Mouse (Mus musculus): ENCODE measurements at regions not wholly inside any gene's neighbourhood (a gene's known extent, or its start where the extent isn't known, plus 50 kb on each side); places are given as distances from the start of the nearest gene placed in this dataset.

DNA sequence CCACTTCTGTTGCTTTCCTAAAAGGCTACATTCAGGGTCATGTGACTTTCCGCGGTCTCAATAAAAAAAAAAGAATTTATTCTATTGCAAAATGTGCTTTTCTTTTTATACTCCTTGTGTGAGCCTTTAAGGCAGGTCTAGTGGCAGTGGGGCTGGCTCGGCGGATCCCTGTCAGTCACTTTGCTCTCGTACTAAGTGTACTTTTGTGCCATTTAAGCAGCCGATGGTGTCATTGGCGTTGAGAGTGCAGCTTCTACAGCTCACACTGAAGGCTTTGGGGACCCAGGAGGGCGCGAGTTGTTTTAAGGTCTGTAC is 313.1 kb downstream of the Mtx2 start:
- no peaks in the 10 kb centered on the region for H3K9me3 ChIP-seq (ENCODE audit: control insufficient read depth, low read length)
- TF ChIP-seq EP300 (optimal IDR thresholded peaks at IDR 0.05), result no peak
- TF ChIP-seq CTCF (IDR thresholded peaks at IDR 0.05; ENCODE audit: low read depth), result no peak
- H3K27ac ChIP-seq (replicated peaks), result no peak overlapping the region
- no peak for DNase-seq (ENCODE audit: low spot score)
- no peak overlapping the region for H3K4me2 ChIP-seq (replicated peaks; ENCODE audit: low read depth)
- H3K27me3 ChIP-seq (ENCODE audit: control insufficient read depth, insufficient read depth, low read length), result peaks cover 14% of the 10 kb centered on the region; the same call in 1 of the 2 replicates
- H3K4me3 ChIP-seq (ENCODE audit: low read depth, low read length), result no peak overlapping the region
- peaks cover 6% of the 10 kb centered on the region; the same call in 1 of the 2 replicates for H3K4me1 ChIP-seq (replicated peaks; ENCODE audit: control insufficient read depth, insufficient read depth)
- no peak overlapping the region for H3K9ac ChIP-seq (ENCODE audit: low read length)
- no peaks in the 10 kb centered on the region for H3K36me3 ChIP-seq (ENCODE audit: control insufficient read depth, insufficient read depth, low read length)
- no peak for ATAC-seq (ENCODE audit: low FRiP score, low TSS enrichment)
- WGBS, result 39% methylated on average over 9 of the region's 9 CpGs

DNA sequence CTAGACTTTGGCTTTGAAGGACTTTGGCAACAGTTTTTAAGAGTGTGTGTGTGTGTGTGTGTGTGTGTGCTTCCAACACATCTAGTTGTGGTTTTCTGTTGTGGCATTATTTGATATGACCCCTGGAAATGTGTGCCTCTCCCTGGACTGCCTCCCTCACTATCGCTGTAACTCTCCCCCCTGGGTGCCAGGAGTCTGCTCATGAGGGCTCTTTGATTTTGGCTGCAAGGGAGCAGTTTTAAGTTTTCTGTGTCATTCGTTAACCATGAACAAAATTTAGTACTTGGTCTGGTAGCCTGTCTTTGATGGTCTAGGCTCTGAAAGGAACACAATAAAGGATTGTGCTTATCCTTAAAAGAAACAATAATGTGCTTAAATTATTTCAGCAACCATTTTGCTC is 313.9 kb downstream of the Mtx2 start:
- Histone ChIP-seq H3K27me3 (ENCODE audit: control insufficient read depth, insufficient read depth, low read length) (peaks cover 14% of the 10 kb centered on the region; the same call in 1 of the 2 replicates), H3K4me3 (ENCODE audit: low read depth, low read length) (no peak overlapping the region), H3K9ac (ENCODE audit: low read length) (no peak overlapping the region), H3K27ac (replicated peaks) (no peak overlapping the region), H3K4me2 (replicated peaks; ENCODE audit: low read depth) (no peak overlapping the region), H3K4me1 (replicated peaks; ENCODE audit: control insufficient read depth, insufficient read depth) (peaks cover 6% of the 10 kb centered on the region; the same call in 1 of the 2 replicates), H3K36me3 (ENCODE audit: control insufficient read depth, insufficient read depth, low read length) (no peaks in the 10 kb centered on the region), H3K9me3 (ENCODE audit: control insufficient read depth, low read length) (no peaks in the 10 kb centered on the region)
- TF ChIP-seq EP300 (optimal IDR thresholded peaks at IDR 0.05), result no peak
- ATAC-seq (ENCODE audit: low FRiP score, low TSS enrichment) (no peak), DNase-seq (ENCODE audit: low spot score) (no peak)
- WGBS, result 68% methylated on average over 2 of the region's 2 CpGs

GRCm38 (mm10) chr2:75142675-75143074 is 317.1 kb downstream of the Mtx2 start:
- WGBS, result 45% methylated on average over 2 of the region's 2 CpGs
- Histone ChIP-seq H3K4me2 (replicated peaks; ENCODE audit: low read depth) (no peak overlapping the region), H3K4me3 (ENCODE audit: low read depth, low read length) (no peak overlapping the region), H3K9ac (ENCODE audit: low read length) (no peak overlapping the region), H3K27ac (replicated peaks) (no peak overlapping the region), H3K36me3 (ENCODE audit: control insufficient read depth, insufficient read depth, low read length) (no peaks in the 10 kb centered on the region), H3K4me1 (replicated peaks; ENCODE audit: control insufficient read depth, insufficient read depth) (peaks cover under 1% of the 10 kb centered on the region; the same call in 1 of the 2 replicates), H3K9me3 (ENCODE audit: control insufficient read depth, low read length) (no peaks in the 10 kb centered on the region), H3K27me3 (ENCODE audit: control insufficient read depth, insufficient read depth, low read length) (peaks cover 10% of the 10 kb centered on the region; the same call in 1 of the 2 replicates)
- DNase-seq (ENCODE audit: low spot score), result no peak
- no peak for ATAC-seq (ENCODE audit: low FRiP score, low TSS enrichment)
- no peak for TF ChIP-seq CTCF (IDR thresholded peaks at IDR 0.05; ENCODE audit: low read depth)
- no peak for TF ChIP-seq EP300 (optimal IDR thresholded peaks at IDR 0.05)

- H3K36me3 ChIP-seq (ENCODE audit: control insufficient read depth, insufficient read depth, low read length), result no peaks in the 10 kb centered on the region
- H3K4me3 ChIP-seq (ENCODE audit: low read depth, low read length), result no peak overlapping the region
- DNase-seq (ENCODE audit: low spot score) (no peak), ATAC-seq (ENCODE audit: low FRiP score, low TSS enrichment) (no peak)
- 78% methylated on average over 12 of the region's 12 CpGs for WGBS
- no peaks in the 10 kb centered on the region for H3K4me1 ChIP-seq (replicated peaks; ENCODE audit: control insufficient read depth, insufficient read depth)
- no peaks in the 10 kb centered on the region for H3K27me3 ChIP-seq (ENCODE audit: control insufficient read depth, insufficient read depth, low read length)
- TF ChIP-seq EP300 (optimal IDR thresholded peaks at IDR 0.05), result no peak
- TF ChIP-seq CTCF (IDR thresholded peaks at IDR 0.05; ENCODE audit: low read depth), result no peak
- H3K9ac ChIP-seq (ENCODE audit: low read length), result no peak overlapping the region
- H3K4me2 ChIP-seq (replicated peaks; ENCODE audit: low read depth), result no peak overlapping the region
- H3K27ac ChIP-seq (replicated peaks), result no peak overlapping the region
- no peaks in the 10 kb centered on the region for H3K9me3 ChIP-seq (ENCODE audit: control insufficient read depth, low read length)
These were observed 319.3 kb downstream of the Mtx2 start for GRCm38 (mm10) chr2:75144861-75145260.

DNA sequence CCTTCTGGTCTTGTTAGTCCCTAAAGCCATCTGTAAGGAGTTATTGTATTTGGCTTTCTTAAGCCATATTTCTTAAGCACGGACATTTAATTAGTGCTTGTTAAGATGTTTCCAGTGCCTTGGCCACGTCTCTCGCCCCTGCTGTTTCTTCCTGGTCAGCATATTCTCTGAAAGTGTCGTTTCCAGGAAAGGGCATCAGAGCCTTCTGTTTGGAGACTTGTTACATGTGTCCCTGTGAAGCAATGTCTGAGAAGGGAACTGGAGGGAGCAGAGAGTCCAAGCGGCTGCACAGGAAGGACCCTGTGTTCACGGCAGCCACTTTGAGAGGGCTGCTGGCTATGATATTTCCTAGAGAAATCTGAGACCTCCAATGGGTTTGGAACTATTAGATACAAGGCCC is 320.7 kb downstream of the Mtx2 start:
- Histone ChIP-seq H3K4me1 (replicated peaks; ENCODE audit: control insufficient read depth, insufficient read depth) (no peaks in the 10 kb centered on the region), H3K27ac (replicated peaks) (no peak overlapping the region), H3K27me3 (ENCODE audit: control insufficient read depth, insufficient read depth, low read length) (no peaks in the 10 kb centered on the region), H3K9me3 (ENCODE audit: control insufficient read depth, low read length) (no peaks in the 10 kb centered on the region), H3K4me3 (ENCODE audit: low read depth, low read length) (no peak overlapping the region), H3K9ac (ENCODE audit: low read length) (no peak overlapping the region), H3K4me2 (replicated peaks; ENCODE audit: low read depth) (no peak overlapping the region), H3K36me3 (ENCODE audit: control insufficient read depth, insufficient read depth, low read length) (no peaks in the 10 kb centered on the region)
- 56% methylated on average over 6 of the region's 6 CpGs for WGBS
- no peak for TF ChIP-seq EP300 (optimal IDR thresholded peaks at IDR 0.05)
- no peak for TF ChIP-seq CTCF (IDR thresholded peaks at IDR 0.05; ENCODE audit: low read depth)
- ATAC-seq (ENCODE audit: low FRiP score, low TSS enrichment) (no peak), DNase-seq (ENCODE audit: low spot score) (no peak)

- no peak overlapping the region for H3K9ac ChIP-seq (ENCODE audit: low read length)
- no peak overlapping the region for H3K4me3 ChIP-seq (ENCODE audit: low read depth, low read length)
- TF ChIP-seq EP300 (optimal IDR thresholded peaks at IDR 0.05) (no peak), CTCF (IDR thresholded peaks at IDR 0.05; ENCODE audit: low read depth) (no peak)
- no peaks in the 10 kb centered on the region for H3K36me3 ChIP-seq (ENCODE audit: control insufficient read depth, insufficient read depth, low read length)
- H3K27ac ChIP-seq (replicated peaks), result no peak overlapping the region
- no peak overlapping the region for H3K4me2 ChIP-seq (replicated peaks; ENCODE audit: low read depth)
- H3K27me3 ChIP-seq (ENCODE audit: control insufficient read depth, insufficient read depth, low read length), result no peaks in the 10 kb centered on the region
- H3K4me1 ChIP-seq (replicated peaks; ENCODE audit: control insufficient read depth, insufficient read depth), result no peaks in the 10 kb centered on the region
- ATAC-seq (ENCODE audit: low FRiP score, low TSS enrichment) (no peak), DNase-seq (ENCODE audit: low spot score) (no peak)
- H3K9me3 ChIP-seq (ENCODE audit: control insufficient read depth, low read length), result no peaks in the 10 kb centered on the region
- WGBS, result 65% methylated on average over 9 of the region's 9 CpGs
These were observed 321.8 kb downstream of the Mtx2 start for GRCm38 (mm10) chr2:75147399-75147798.

Measured in stomach, postnatal 0 days (tissue).